8 mouse cellular contexts compared by ENCODE assay signal in genomic region chr19:6921647-6922567, GRCm38 (mm10). TPM values are rescaled to one million over a fixed set of nuclear protein-coding genes. Genes with fewer than 3 reads are reported as not detected.
A peak's percentile ranks its signal among the peaks of the same experiment; 100 is the strongest.
DNase-seq lines count a peak whose midpoint lies in the region; ATAC-seq lines count a peak whose summit lies in the region.

Esrra (minus strand) TSS chr19:6921813.

- peak; percentile 100 for DNase-seq in adipocyte (ENCODE audit: low spot score)
- peak; percentile 100 for DNase-seq in embryo, embryonic 10 days (ENCODE audit: low spot score)
- DNase-seq in gastrocnemius, postnatal 10 days = peak; percentile 100
- DNase-seq in induced T-regulatory cell, adult 2 months (ENCODE audit: low read depth) = peak; percentile 100
- peak; percentile 100 for DNase-seq in left cerebral cortex, adult 9 months (ENCODE audit: low spot score in 2 of 2)
- peak; percentile 100 for DNase-seq in right cerebral cortex, postnatal 14 days
- peak; percentile 100 for DNase-seq in urinary bladder, postnatal 36 days (ENCODE audit: low spot score in 2 of 2)

- peak; percentile 86 for ATAC-seq in megakaryocyte progenitor cell, adult 5-6 weeks (replicated peaks; ENCODE audit: poor library complexity)

RNA-seq across cellular contexts. Expression of gene Esrra, which starts in this region (rescaled TPM):
- total RNA-seq in gastrocnemius, postnatal 10 days (2021) = 10 to 100 TPM; 45.8 to 45.9 TPM
- 8.5 and 10.2 TPM in 2 replicates for total RNA-seq in megakaryocyte progenitor cell, adult 5-6 weeks (2015)
- total RNA-seq in megakaryocyte progenitor cell, adult 5-6 weeks (2017) = 23.9 and 27.5 TPM in 2 replicates

Comparison
In these comparisons a context has a peak if more than half of its experiments do, and no peak if none do; other contexts are left out.
1. Peak in every context shown above with its lines: DNase-seq and ATAC-seq.